Mouse (Mus musculus): ENCODE measurements around the gene Ptprr. TPM values are rescaled to one million over a fixed set of nuclear protein-coding genes. Genes with fewer than 3 reads are reported as not detected.

Ptprr gene
- polyA plus RNA-seq, 1 experiment from 2014 or later = 21.5 TPM

GRCm38 (mm10) chr10:116199035-116199434 is 181.0 kb downstream of the Ptprr start:
- Histone ChIP-seq H3K9me3 (ENCODE audit: control insufficient read depth, low read length) (no peaks in the 10 kb centered on the region), H3K27me3 (ENCODE audit: control insufficient read depth, insufficient read depth, low read length) (no peaks in the 10 kb centered on the region), H3K36me3 (replicated peaks; ENCODE audit: control insufficient read depth, insufficient read depth) (no peaks in the 10 kb centered on the region), H3K27ac (no peak overlapping the region), H3K4me3 (replicated peaks; ENCODE audit: low read length) (no peak overlapping the region), H3K4me2 (replicated peaks) (no peak overlapping the region), H3K9ac (no peak overlapping the region), H3K4me1 (replicated peaks; ENCODE audit: control insufficient read depth, insufficient read depth, low read length) (no peaks in the 10 kb centered on the region)
- peak; percentile 72 for DNase-seq (ENCODE audit: low spot score)
- 22% methylated on average over 5 of the region's 5 CpGs for WGBS
- ATAC-seq (ENCODE audit: low FRiP score) = no peak

GRCm38 (mm10) chr10:116201542-116201941 is 183.5 kb downstream of the Ptprr start:
- Histone ChIP-seq H3K27ac (no peak overlapping the region), H3K9me3 (ENCODE audit: control insufficient read depth, low read length) (no peaks in the 10 kb centered on the region)
- 91% methylated on average over 8 of the region's 8 CpGs for WGBS

GRCm38 (mm10) chr10:116205580-116206358 is 187.8 kb downstream of the Ptprr start:
- no peaks in the 10 kb centered on the region for H3K4me1 ChIP-seq (replicated peaks; ENCODE audit: control insufficient read depth, insufficient read depth, low read length)
- no peaks in the 10 kb centered on the region for H3K9me3 ChIP-seq (ENCODE audit: control insufficient read depth, low read length)
- no peak for ATAC-seq (ENCODE audit: low FRiP score)
- no peaks in the 10 kb centered on the region for H3K27me3 ChIP-seq (ENCODE audit: control insufficient read depth, insufficient read depth, low read length)
- WGBS = 71% methylated on average over 15 of the region's 15 CpGs
- no peak overlapping the region for H3K27ac ChIP-seq
- no peaks in the 10 kb centered on the region for H3K36me3 ChIP-seq (replicated peaks; ENCODE audit: control insufficient read depth, insufficient read depth)
- DNase-seq (ENCODE audit: low spot score) = no peak
- no peak overlapping the region for H3K9ac ChIP-seq
- H3K4me2 ChIP-seq (replicated peaks) = no peak overlapping the region
- no peak overlapping the region for H3K4me3 ChIP-seq (replicated peaks; ENCODE audit: low read length)

More at GRCm38 (mm10) chr10:116201542-116201941, 183.5 kb downstream of the Ptprr start:
- no peaks in the 10 kb centered on the region for H3K4me1 ChIP-seq (replicated peaks; ENCODE audit: control insufficient read depth, insufficient read depth, low read length)
- H3K27me3 ChIP-seq (ENCODE audit: control insufficient read depth, insufficient read depth, low read length) = no peaks in the 10 kb centered on the region
- no peak overlapping the region for H3K4me3 ChIP-seq (replicated peaks; ENCODE audit: low read length)
- H3K9ac ChIP-seq = no peak overlapping the region
- no peak overlapping the region for H3K4me2 ChIP-seq (replicated peaks)
- no peaks in the 10 kb centered on the region for H3K36me3 ChIP-seq (replicated peaks; ENCODE audit: control insufficient read depth, insufficient read depth)
- ATAC-seq (ENCODE audit: low FRiP score) (no peak), DNase-seq (ENCODE audit: low spot score) (no peak)

GRCm38 (mm10) chr10:116206449-116206848 is 188.4 kb downstream of the Ptprr start:
- no peak for DNase-seq (ENCODE audit: low spot score)
- Histone ChIP-seq H3K9ac (no peak overlapping the region), H3K4me2 (replicated peaks) (no peak overlapping the region), H3K4me1 (replicated peaks; ENCODE audit: control insufficient read depth, insufficient read depth, low read length) (no peaks in the 10 kb centered on the region), H3K27ac (no peak overlapping the region), H3K9me3 (ENCODE audit: control insufficient read depth, low read length) (no peaks in the 10 kb centered on the region), H3K4me3 (replicated peaks; ENCODE audit: low read length) (no peak overlapping the region), H3K36me3 (replicated peaks; ENCODE audit: control insufficient read depth, insufficient read depth) (no peaks in the 10 kb centered on the region), H3K27me3 (ENCODE audit: control insufficient read depth, insufficient read depth, low read length) (no peaks in the 10 kb centered on the region)
- no peak for ATAC-seq (ENCODE audit: low FRiP score)
- WGBS = 91% methylated on average over 11 of the region's 11 CpGs

GRCm38 (mm10) chr10:116207987-116208726 is 190.1 kb downstream of the Ptprr start:
- Histone ChIP-seq H3K4me3 (replicated peaks; ENCODE audit: low read length) (no peak overlapping the region), H3K9ac (no peak overlapping the region), H3K27ac (no peak overlapping the region), H3K4me2 (replicated peaks) (peak overlapping the region; percentile 21), H3K27me3 (ENCODE audit: control insufficient read depth, insufficient read depth, low read length) (no peaks in the 10 kb centered on the region), H3K36me3 (replicated peaks; ENCODE audit: control insufficient read depth, insufficient read depth) (no peaks in the 10 kb centered on the region), H3K9me3 (ENCODE audit: control insufficient read depth, low read length) (no peaks in the 10 kb centered on the region), H3K4me1 (replicated peaks; ENCODE audit: control insufficient read depth, insufficient read depth, low read length) (no peaks in the 10 kb centered on the region)
- 20% methylated on average over 9 of the region's 9 CpGs for WGBS
- ATAC-seq (ENCODE audit: low FRiP score) (no peak), DNase-seq (ENCODE audit: low spot score) (peak; percentile 78)

GRCm38 (mm10) chr10:116208727-116209115 is 190.7 kb downstream of the Ptprr start:
- Histone ChIP-seq H3K27ac (no peak overlapping the region), H3K4me3 (replicated peaks; ENCODE audit: low read length) (no peak overlapping the region), H3K36me3 (replicated peaks; ENCODE audit: control insufficient read depth, insufficient read depth) (no peaks in the 10 kb centered on the region), H3K4me2 (replicated peaks) (no peak overlapping the region), H3K27me3 (ENCODE audit: control insufficient read depth, insufficient read depth, low read length) (no peaks in the 10 kb centered on the region), H3K4me1 (replicated peaks; ENCODE audit: control insufficient read depth, insufficient read depth, low read length) (no peaks in the 10 kb centered on the region), H3K9me3 (ENCODE audit: control insufficient read depth, low read length) (no peaks in the 10 kb centered on the region), H3K9ac (no peak overlapping the region)
- ATAC-seq (ENCODE audit: low FRiP score) = no peak
- 62% methylated on average over 9 of the region's 9 CpGs for WGBS
- no peak for DNase-seq (ENCODE audit: low spot score)

GRCm38 (mm10) chr10:116212127-116212526 is 194.1 kb downstream of the Ptprr start:
- Histone ChIP-seq H3K4me1 (replicated peaks; ENCODE audit: control insufficient read depth, insufficient read depth, low read length) (no peaks in the 10 kb centered on the region), H3K27ac (no peak overlapping the region), H3K36me3 (replicated peaks; ENCODE audit: control insufficient read depth, insufficient read depth) (no peaks in the 10 kb centered on the region), H3K9ac (no peak overlapping the region), H3K4me3 (replicated peaks; ENCODE audit: low read length) (no peak overlapping the region), H3K27me3 (ENCODE audit: control insufficient read depth, insufficient read depth, low read length) (no peaks in the 10 kb centered on the region), H3K4me2 (replicated peaks) (no peak overlapping the region), H3K9me3 (ENCODE audit: control insufficient read depth, low read length) (no peaks in the 10 kb centered on the region)
- ATAC-seq (ENCODE audit: low FRiP score) = no peak
- WGBS = 21% methylated on average over 3 of the region's 3 CpGs
- DNase-seq (ENCODE audit: low spot score) = no peak

GRCm38 (mm10) chr10:116220336-116221118 is 202.5 kb downstream of the Ptprr start:
- ATAC-seq (ENCODE audit: low FRiP score) (no peak), DNase-seq (ENCODE audit: low spot score) (no peak)
- H3K9ac ChIP-seq = no peak overlapping the region
- no peaks in the 10 kb centered on the region for H3K27me3 ChIP-seq (ENCODE audit: control insufficient read depth, insufficient read depth, low read length)
- 90% methylated on average over 12 of the region's 12 CpGs for WGBS
- H3K4me3 ChIP-seq (replicated peaks; ENCODE audit: low read length) = no peak overlapping the region
- H3K4me1 ChIP-seq (replicated peaks; ENCODE audit: control insufficient read depth, insufficient read depth, low read length) = no peaks in the 10 kb centered on the region
- H3K36me3 ChIP-seq (replicated peaks; ENCODE audit: control insufficient read depth, insufficient read depth) = no peaks in the 10 kb centered on the region
- H3K9me3 ChIP-seq (ENCODE audit: control insufficient read depth, low read length) = no peaks in the 10 kb centered on the region
- H3K27ac ChIP-seq = no peak overlapping the region
- no peak overlapping the region for H3K4me2 ChIP-seq (replicated peaks)

GRCm38 (mm10) chr10:116235299-116235698 is 217.3 kb downstream of the Ptprr start:
- 60% methylated on average over 5 of the region's 5 CpGs for WGBS
- no peaks in the 10 kb centered on the region for H3K36me3 ChIP-seq (replicated peaks; ENCODE audit: control insufficient read depth, insufficient read depth)
- H3K27ac ChIP-seq = no peak overlapping the region
- ATAC-seq (ENCODE audit: low FRiP score) (no peak), DNase-seq (ENCODE audit: low spot score) (no peak)
- no peaks in the 10 kb centered on the region for H3K27me3 ChIP-seq (ENCODE audit: control insufficient read depth, insufficient read depth, low read length)
- no peak overlapping the region for H3K9ac ChIP-seq
- H3K9me3 ChIP-seq (ENCODE audit: control insufficient read depth, low read length) = no peaks in the 10 kb centered on the region
- no peak overlapping the region for H3K4me2 ChIP-seq (replicated peaks)
- H3K4me3 ChIP-seq (replicated peaks; ENCODE audit: low read length) = no peak overlapping the region
- H3K4me1 ChIP-seq (replicated peaks; ENCODE audit: control insufficient read depth, insufficient read depth, low read length) = no peaks in the 10 kb centered on the region

Data from hindbrain, embryonic 14.5 days (tissue).